Mouse (Mus musculus) liver, embryonic 14.5 days (tissue): Measurements from ENCODE around the gene B4galnt2.

Experiments used
- CTCF ChIP-seq: IDR thresholded peaks from 2 replicates; pipeline ENCODE4 v1.5.1; 2016; ENCODE audit warnings: antibody characterized with exemption, low read depth, control low read depth
- EP300 ChIP-seq: IDR thresholded peaks from 2 replicates; pipeline ENCODE4 v1.6.1; 2016; ENCODE audit warnings: antibody characterized with exemption, low read depth

DNA sequence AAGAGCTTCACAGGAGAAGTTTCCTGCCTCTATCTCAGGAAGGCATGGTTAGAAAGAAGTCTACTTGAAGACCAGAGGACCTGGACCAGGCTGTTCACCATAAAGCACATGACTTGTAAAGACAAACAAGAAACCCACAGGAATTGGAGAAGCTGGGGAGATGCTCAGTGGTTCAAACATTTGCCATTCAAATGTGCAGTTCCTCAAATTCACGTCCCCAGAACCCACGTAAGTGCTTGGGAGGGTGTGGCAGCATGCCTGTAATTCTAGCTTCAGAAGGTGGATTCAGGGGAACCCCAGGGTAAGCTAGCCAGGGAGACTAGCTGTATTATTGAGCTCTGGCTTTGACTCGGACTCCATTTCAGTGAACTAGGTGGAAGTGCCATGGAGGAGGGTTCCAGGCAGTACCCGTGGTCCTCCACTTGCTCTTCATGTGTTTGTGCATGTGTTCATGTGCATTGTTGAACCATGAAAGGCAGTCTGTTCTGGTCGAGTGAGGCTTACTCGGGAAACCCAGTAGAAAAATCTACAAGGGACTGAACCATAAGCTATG, 44.7 kb downstream of the B4galnt2 start:
- TF ChIP-seq CTCF (no peak), EP300 (no peak)
